Mouse (Mus musculus): ENCODE measurements around the gene Piezo1.

DNA sequence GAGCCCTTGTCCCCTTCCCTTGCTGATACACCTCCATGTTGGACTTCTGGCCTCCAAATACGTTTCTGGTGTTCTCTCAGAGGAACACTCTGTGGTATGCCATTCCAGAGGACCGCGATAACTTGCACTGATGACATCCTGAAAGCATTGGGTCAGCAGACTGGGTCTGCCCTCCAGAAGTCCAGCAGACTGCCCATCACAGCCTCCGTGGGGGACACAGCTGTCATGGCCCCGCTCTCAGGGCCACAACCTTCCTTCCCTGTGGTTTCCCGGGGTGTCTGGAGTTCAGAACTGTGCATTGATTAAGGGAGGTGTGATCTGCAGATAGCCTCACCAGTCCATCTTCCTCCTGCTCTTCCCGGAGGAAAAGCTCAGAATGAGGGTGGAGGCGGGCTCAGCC, 88.6 kb downstream of the Piezo1 start:
- TF ChIP-seq CTCF (IDR thresholded peaks at IDR 0.05; ENCODE audit: control insufficient read depth, insufficient read depth, insufficient replicate concordance, low read depth, low read length) (no peak), POLR2A (IDR thresholded peaks at IDR 0.05; ENCODE audit: control insufficient read depth, low read depth, low read length) (no peak)

Data from testis, adult 2 months (tissue).